Mouse (Mus musculus) left cerebral cortex, postnatal 10 days (tissue): ENCODE data around the gene Sptbn2. TPM values are rescaled to one million over a fixed set of nuclear protein-coding genes. Genes with fewer than 3 reads are reported as not detected.
"Not testable (repeated sequence)": the region's sequence is repeated elsewhere in the genome, so short reads cannot be mapped to it uniquely, and the experiment has no call there.

Source experiments
- DNase-seq, 2 experiments: peaks; one replicate each; pipeline ENCODE4 v3.0.0; 2021 to 2022; ENCODE audit warnings: low spot score in 2 of 2, mixed read lengths in 1 of 2; ENCODE audit errors: extremely low spot score in 1 of 2
- intact Hi-C: fragments of 180-260 bp; cut with DNase I; formaldehyde crosslinking; loops from one replicate; pipeline ENCODE4 v1.15.1; 2025
- total RNA-seq, 2 experiments: library from RNA; stranded (reverse); gene quantifications; 2 replicates each; pipeline ENCODE4 v1.2.3; 2021

Sptbn2 gene
- total RNA-seq, 2 experiments from 2014 or later: 553 to 622 TPM

DNA sequence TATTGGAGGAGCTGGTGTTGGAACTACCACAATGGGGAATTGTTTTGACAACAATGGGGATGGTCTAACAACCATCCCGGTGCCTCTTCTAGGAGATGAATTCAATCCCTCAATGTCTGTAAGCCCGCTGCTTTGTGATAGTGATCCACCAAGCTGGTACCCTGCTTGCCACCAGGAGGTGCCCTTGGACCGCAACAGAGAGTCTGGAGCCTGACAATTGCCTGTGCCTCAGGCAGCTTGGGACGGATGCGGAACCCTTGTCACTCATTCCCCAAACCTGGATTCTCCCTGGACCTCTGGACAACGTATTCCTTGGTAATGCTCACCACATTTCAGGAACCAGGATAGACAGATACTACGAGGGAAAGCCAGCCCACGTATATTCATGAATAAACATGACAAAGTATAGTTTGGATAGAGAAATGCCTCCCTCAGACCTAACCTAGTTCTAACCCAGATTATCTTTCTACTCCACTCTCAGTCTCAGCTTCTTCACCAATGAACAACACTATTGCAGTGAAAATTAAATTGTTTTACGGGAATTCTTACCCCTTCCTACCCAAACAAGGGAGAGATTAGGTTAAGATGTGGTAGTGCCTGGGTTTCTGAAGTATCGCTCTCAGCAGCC lies 44.7 kb downstream of the Sptbn2 start:
- DNase-seq: peak; percentile 89 to 91

DNA sequence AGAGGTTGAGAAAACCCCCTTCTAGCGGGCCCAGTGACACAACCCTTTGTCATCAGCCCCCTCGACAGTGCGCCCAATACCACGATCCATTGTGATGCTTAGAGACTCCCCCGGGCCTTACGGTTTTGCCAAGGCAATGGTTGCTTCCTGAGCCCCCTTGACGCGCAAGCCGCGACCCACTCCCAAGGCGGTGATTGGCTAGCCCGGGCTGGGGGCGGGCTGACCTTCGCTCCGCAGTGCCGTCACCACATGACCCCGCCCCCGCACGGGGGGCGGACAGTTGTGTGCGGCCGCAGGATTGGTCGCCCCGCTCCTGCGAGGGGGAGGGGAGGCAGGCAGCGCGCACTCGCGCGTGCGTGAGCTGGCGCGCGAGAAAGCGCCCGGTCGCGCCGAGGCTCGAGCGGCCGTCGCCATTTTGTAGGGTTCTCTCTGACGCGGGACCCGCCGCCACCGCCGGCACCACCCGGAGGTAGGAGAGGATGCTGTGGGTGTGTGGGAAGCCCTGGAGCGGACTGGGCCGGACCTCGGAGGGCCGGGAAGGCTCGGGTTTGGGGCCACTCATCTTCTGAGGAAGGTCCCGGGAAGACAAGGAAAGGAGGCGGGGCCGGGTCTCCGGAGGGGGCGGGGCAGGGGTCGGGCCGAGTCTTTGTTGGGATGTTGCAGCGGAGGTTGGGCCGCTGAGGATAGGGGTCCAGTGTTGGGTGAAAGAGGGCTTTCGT lies 45.4 kb downstream of the Sptbn2 start, which contains the start of gene Rbm4b:
Gene Rbm4b, plus strand, starts transcription at position 305 of the 719 bp plus-strand sequence.
- peak; percentile 97 to 99 for DNase-seq
- intact Hi-C loops: loop anchor here (5.0 to 10.0 kb wide), 2 partner anchors 91 to 148 kb away; partner anchors contain the start of gene Bbs1

More for the DNA sequence above, 44.7 kb downstream of the Sptbn2 start:
- intact Hi-C loops: loop anchor here (5.0 to 10.0 kb wide), 2 partner anchors 92 to 149 kb away; partner anchors contain the start of gene Bbs1

DNA sequence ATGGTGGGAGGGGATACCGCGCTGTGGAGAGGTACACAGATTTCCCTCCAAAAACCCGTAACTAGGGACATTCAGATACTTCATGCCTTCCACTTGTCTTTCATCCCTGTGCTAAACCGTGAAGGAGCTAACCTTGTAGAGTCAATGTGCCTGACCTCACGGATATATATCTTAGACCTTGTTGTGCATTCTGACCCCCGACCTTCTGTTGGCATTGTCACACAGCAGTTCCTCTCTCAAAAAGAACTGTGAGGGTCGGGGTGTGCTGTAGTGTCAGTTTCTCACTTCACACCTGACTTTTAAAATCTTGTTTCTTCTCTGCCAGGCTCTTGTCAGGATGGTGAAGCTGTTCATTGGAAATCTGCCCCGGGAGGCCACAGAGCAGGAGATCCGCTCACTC lies 46.0 kb downstream of the Sptbn2 start:
- intact Hi-C loops: loop anchor here (5.0 to 10.0 kb wide), 2 partner anchors 90 to 148 kb away; partner anchors contain the start of gene Bbs1
- peak in 1 of 2 experiments; percentile 46 for DNase-seq

DNA sequence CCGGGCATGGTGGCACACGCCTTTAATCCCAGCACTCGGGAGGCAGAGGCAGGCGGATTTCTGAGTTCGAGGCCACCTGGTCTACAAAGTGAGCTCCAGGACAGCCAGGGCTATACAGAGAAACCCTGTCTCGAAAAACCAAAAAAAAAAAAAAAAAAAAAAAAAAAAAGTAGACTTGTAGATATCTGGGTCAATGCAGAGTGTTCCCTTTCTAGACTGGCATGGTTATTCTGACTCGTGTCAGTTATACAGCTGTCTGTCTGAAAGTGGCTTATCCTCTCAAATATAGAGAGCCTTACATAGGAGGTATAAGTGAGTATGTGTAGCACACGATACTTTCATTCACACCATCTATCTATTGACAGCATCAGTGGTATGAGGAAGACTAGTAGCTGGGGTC lies 49.6 kb downstream of the Sptbn2 start:
- DNase-seq, intact Hi-C loops: not testable (repeated sequence)

DNA sequence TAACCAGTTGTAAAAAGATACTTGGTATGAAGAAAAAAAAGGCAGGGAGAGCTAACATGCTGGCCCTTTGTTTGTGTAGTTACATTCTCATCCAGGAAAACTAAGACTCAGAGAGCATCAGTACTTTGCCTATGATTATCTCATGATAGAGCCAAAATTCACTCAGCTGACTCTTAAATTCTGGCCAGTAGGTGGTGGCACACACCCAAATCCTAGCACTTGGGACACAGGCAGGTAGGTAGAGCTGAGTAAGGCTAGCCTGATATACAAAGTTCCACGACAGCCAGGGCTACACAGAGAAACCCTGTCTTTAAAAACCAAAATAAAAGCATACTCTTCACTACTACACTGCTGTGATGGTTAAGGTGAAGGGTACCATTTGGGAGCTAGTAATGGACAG lies 51.9 kb downstream of the Sptbn2 start:
- DNase-seq: no peak
- intact Hi-C loops: no loop called here

DNA sequence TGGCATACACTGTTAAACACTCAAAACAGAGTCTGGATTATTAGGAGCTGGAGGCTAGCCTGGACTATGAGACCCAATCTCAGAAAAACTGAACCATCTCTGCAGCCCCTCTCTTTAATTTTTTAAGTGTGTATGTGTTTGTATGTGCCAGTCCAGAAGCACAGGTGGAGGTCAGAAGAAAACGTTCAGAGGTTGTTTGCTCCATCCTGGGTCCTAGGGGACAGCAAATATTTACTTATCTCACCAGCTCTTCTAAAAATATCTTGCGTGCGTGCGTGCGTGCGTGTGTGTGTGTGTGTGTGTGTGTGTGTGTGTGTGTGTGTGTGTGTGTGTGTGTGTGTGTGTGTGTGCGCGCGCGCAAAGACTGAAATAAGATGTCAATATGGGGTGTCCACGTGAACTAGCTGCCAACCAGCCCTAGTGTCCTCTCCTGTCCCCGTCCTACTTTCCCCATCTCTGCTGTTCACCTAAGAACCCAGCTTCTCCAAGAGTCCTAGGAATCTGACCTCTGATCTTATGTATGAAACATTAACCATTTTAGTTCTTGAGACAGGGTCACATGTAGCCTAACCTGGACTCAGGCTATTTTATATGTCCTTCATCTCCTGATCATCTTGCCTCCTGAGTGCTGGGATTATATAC lies 56.7 kb downstream of the Sptbn2 start:
- no peak for DNase-seq
- intact Hi-C loops: no loop called here

DNA sequence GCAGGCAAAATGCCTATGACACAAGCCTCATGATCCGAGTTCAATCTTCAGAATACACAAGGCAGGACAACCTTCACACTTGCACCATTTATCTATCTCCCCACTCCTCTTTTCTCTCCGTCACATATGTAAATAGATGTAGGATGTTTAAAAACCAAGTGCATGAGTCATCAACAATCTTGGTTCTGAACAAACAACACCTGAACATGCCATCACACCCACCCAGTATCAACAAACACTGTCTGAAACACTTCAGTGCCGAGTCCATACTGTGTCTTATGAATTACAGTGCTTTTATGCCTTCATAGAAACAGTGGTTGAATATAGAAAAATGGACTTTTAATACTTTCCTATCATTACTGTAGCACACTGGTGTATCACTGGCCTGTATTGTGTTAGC lies 61.8 kb downstream of the Sptbn2 start:
- intact Hi-C loops: no loop called here
- no peak for DNase-seq

DNA sequence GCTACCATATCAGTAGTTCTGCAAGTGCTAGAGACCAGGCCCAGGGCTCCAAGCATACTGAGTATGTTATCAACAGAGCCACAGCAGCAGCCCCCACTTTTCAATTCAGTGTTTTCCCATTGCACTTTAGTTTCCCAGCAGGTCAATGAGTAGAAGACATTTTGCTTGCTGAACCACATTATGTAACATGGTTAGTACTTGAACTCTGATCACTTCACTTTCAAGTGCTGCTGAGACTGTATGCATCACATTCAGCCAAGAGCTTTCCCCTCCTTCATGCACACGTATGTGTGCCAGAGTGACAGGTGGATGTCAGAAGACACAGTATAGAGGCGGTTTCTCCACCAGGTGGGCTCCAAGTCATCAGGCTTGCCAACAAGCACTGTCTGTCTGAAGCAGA lies 71.9 kb downstream of the Sptbn2 start:
- DNase-seq: no peak
- intact Hi-C loops: no loop called here

DNA sequence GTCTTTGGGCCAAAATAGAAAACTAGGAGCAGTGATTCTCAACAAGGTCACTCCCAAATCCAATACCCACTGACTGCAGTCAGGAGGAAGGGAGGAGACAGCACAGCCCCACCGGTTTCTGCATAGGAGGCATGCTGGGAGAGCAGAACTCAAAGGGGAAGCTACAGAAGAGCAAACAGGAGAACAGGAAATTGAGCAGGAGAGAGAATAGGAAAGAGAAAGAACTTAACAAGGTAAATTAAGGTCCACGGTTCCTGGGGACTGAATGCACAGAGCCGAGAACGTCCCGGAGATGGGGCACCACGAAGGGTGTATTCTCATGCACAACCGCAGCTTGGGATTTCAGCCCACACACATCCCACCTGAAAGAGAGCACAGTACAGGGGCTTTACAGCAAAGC lies 74.2 kb downstream of the Sptbn2 start:
- intact Hi-C loops: no loop called here

DNA sequence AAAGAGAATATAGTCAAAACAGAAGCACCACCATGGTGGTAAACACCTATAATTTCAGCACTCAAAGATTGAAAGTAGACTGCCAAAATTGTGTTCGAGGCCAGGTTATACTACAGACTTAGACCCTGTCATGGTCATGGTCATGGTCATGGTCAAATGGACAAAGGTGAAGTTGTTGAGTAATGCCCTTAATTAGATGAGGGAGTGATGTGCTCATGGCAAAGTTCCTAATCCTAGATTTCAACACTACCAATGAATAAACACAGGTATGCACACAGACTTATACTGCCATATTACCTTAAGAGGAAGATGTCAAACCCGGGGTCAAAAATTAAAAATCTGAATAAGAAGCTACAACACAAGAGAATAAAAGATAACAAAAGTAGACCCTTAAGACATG lies 75.3 kb downstream of the Sptbn2 start:
- intact Hi-C loops: no loop called here
- DNase-seq: no peak

More for the DNA sequence above, 74.2 kb downstream of the Sptbn2 start:
- DNase-seq: no peak

DNA sequence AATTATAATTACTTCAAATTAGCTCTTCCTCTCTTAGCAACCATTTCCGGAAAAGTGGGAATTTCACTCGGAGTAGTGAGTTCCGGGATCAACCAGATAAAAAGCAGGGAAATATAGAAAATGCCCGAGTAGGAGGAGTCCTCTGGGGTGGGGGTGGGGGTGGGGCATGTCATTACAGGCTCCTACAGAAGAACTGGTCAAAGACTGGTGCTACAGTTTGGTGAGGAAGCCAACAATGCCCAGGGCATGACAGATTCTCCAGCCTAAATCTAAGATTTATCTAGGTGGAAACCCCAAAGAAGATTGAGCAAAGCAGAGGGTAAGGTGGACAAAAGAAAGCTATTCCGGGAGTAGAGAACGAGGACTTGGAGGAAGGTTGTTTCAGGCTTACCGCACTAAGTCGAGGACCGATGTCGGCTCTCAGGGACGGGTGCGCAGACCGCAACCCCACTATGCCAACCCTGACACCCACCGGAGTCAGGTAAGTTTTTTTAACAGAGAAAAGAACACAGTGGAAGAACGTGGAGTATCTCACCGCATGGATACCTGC lies 82.4 kb downstream of the Sptbn2 start:
- intact Hi-C loops: no loop called here

DNA sequence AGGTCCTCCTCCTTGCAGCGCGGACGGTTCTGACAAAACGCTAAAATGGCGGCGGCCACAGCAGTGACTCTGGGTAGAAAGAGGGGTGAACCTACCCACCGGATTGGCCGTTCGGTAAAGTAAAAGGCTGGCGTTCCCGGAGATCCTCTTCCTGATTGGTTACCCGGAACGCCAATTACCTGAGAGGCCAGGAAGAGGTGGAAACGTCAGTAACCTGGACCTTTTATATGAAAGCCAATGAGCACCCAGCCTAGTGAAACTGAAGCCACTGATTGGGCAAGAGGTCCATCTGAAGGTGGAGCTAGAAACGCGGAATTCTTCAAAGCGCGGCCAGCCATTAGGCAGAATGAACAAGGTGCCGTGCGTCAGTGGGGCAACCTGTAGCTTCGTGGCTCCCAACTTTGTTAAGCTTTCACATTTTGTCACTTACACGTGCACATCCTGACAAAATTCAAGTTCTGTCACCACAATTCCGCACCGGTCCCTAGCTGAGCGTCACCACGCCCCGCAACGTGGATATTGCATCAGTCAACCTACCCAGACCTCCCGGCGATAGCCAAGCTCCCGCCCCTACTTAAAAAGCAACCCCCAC lies 83.0 kb downstream of the Sptbn2 start, which contains the start of gene Rbm4:
Gene Rbm4, minus strand, starts transcription at position 71 of the 592 bp plus-strand sequence.
- intact Hi-C loops: no loop called here

More for the DNA sequence above, 82.4 kb downstream of the Sptbn2 start:
- DNase-seq: no peak

DNA sequence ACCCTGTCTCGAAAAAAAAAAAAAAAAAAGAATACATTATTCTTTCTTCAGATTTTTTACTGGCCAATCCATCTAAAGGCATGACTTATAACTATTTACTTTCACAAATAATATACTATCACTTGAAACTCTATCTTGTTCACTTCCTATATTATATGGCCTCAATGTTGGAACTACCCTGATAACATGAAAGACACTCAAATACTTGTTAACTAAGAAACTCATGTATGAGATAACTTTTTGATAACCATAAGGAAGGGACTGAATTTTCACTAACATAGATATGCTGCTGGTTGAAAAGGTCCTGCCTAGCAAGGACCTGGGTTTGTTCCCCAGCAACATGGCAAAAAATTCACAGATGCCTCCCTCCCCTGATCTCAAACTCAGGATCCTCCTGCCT lies 85.0 kb downstream of the Sptbn2 start:
- intact Hi-C loops: no loop called here
- DNase-seq: no peak

More for the DNA sequence above, 83.0 kb downstream of the Sptbn2 start, which contains the start of gene Rbm4:
- peak; percentile 97 to 99 for DNase-seq

DNA sequence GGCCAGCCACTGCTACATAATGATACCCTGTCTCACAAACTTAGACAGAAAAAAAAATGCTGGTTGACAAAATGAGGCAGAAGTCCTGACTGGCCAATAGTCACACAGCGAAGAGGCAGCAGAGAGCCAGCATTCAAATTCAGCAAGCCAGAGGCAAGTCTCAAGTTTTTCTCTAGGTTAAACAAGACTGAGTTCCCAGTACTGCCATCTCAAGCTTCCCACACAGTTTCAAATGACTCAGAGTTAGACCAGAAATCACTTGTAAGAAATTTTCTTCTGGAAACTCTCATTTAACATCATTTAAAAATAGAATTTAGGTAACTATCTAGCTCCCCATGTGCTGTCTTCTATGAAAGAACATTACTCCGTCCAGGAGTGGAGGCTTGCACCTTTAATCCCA lies 86.9 kb downstream of the Sptbn2 start:
- intact Hi-C loops: no loop called here
- DNase-seq: no peak

DNA sequence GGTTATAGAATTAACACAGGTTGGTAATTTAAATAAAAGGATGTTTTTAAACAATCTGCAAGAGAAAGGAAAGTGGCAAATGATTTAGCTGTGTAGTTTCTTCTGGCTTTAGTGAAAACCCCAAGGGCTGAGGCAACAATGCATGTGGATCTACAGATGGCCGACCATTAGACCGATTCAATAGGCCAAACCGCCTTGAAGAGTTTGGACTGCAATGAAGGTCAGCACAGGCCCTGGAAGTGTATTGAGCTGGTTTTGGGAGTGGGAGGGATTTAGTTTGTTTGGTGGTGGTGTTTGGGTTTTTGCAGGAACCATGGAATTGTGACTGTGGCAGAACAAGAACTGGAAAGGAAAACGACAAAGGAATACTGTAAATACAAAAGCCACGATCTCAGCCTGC lies 88.1 kb downstream of the Sptbn2 start:
- intact Hi-C loops: no loop called here
- no peak for DNase-seq
